Mouse (Mus musculus): ENCODE results near the gene Aven.

DNA sequence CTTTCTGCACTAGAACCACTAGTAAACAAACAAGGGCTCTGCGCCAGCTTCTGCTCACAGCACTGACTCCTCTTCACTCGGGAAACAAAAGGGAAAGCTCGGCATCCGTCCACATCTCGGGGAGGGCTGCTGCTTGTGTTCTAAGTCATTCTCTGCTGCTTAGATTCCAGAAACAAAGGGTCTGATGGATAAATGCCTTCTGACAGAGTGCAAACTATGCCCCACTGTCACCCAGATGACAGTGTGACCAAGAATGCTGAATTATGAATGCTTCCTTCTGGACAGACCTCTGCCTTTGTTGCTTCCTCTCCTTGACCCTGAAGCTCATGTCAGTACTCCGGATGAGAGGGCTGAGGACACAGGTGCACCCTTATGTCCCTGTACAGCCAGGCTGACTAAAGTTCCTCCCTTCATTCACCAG is 98.7 kb downstream of the Aven start:
- TF ChIP-seq CTCF (IDR thresholded peaks at IDR 0.05; ENCODE audit: low read depth) = no peak
- TF ChIP-seq EP300 (IDR thresholded peaks at IDR 0.05; ENCODE audit: low read depth) = no peak

Data from liver, postnatal 0 days (tissue).